Mouse (Mus musculus) CH12.LX (cell line): ENCODE results near the gene Sidt1.

Source experiments
- CTCF ChIP-seq, 2 experiments: IDR thresholded peaks in 1 of 2; conservative IDR thresholded peaks in 1 of 2; 2 replicates each; pipeline ENCODE4 v1.5.1; 2011 to 2012; ENCODE audit warnings: low read depth in 2 of 2, low read length in 2 of 2, improper control_type of control experiment in 1 of 2, inconsistent platforms in 1 of 2, mild to moderate bottlenecking in 1 of 2, moderate library complexity in 1 of 2
- E2F4 ChIP-seq: IDR thresholded peaks from 2 replicates; pipeline ENCODE4 v1.6.1; 2011; ENCODE audit warnings: low read depth, low read length, improper control_type of control experiment; ENCODE audit not compliant: insufficient replicate concordance
- ELF1 ChIP-seq: IDR thresholded peaks from 2 replicates; pipeline ENCODE4 v1.6.1; 2014; ENCODE audit warnings: low read depth, mild to moderate bottlenecking, inconsistent platforms, low read length, improper control_type of control experiment
- EP300 ChIP-seq: IDR thresholded peaks from 2 replicates; pipeline ENCODE4 v1.6.1; 2011; ENCODE audit warnings: low read length, improper control_type of control experiment
- JUND ChIP-seq: conservative IDR thresholded peaks from 2 replicates; pipeline ENCODE4 v1.6.1; 2011; ENCODE audit warnings: low read depth, low read length, improper control_type of control experiment
- MAX ChIP-seq: IDR thresholded peaks from 2 replicates; pipeline ENCODE4 v1.6.1; 2011; ENCODE audit warnings: low read length, improper control_type of control experiment
- POLR2A ChIP-seq: IDR thresholded peaks from 2 replicates; pipeline ENCODE4 v1.6.1; 2011; ENCODE audit warnings: low read depth, mild to moderate bottlenecking, improper control_type of control experiment, low read length
- POLR2AphosphoS2 ChIP-seq: IDR thresholded peaks from 2 replicates; pipeline ENCODE4 v1.6.1; 2011; ENCODE audit warnings: low read depth, low read length, improper control_type of control experiment
- TBP ChIP-seq: conservative IDR thresholded peaks from 2 replicates; pipeline ENCODE4 v1.6.1; 2011; ENCODE audit warnings: low read depth, low read length, improper control_type of control experiment
- TCF12 ChIP-seq: IDR thresholded peaks from 2 replicates; pipeline ENCODE4 v1.6.1; 2014; ENCODE audit warnings: low read depth, mild to moderate bottlenecking, inconsistent platforms, low read length, improper control_type of control experiment
- USF1 ChIP-seq: IDR thresholded peaks from 2 replicates; pipeline ENCODE4 v1.6.1; 2014; ENCODE audit warnings: low read depth, mild to moderate bottlenecking, inconsistent platforms, low read length, improper control_type of control experiment
- ZC3H11A ChIP-seq: IDR thresholded peaks from 2 replicates; pipeline ENCODE4 v1.6.1; 2012; ENCODE audit warnings: low read depth, mild to moderate bottlenecking, inconsistent platforms, low read length, improper control_type of control experiment

DNA sequence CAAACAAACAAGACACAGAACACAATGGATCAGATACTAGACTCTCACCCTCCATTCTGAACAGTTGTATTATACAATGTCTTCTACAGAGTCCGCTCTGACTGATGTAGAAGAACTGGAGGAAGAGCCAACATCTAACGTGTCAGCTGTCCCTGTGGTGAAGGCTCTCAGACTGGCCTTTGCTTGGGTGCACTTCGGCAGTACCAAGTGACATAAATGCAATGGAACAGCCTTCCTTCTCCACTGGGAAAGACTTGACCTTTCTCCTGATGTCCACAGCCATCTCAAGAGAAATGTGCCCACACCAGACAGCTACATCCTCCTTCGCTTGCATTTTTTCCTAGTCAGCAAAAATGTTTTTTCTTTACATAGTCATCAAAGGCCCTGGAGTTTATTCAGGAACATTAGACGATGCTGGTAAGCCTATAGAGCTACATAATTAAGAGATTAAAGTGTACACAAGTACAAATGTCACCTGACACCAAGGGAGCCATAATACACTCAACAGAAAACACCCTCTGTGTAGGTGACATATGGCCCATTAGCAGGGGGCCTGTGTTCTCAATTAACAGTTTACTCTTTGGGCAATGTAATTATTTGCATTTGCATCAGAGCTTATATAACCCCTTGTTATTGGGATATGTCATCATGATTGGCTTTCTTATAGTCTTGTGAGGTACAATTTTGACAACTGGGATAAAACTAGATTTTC is 50.2 kb downstream of the Sidt1 start:
- no peak for TF ChIP-seq E2F4
- no peak for TF ChIP-seq POLR2A
- TF ChIP-seq CTCF (conservative IDR thresholded peaks at IDR 0.05 in 1 of 2, IDR thresholded peaks at IDR 0.05 in 1 of 2; ENCODE audit: low read depth in 2 of 2, low read length in 2 of 2) = no peak
- no peak for TF ChIP-seq TCF12
- TF ChIP-seq ZC3H11A = no peak
- TF ChIP-seq ELF1 = no peak
- no peak for TF ChIP-seq EP300
- TF ChIP-seq USF1 = no peak
- no peak for TF ChIP-seq TBP
- TF ChIP-seq JUND = no peak
- no peak for TF ChIP-seq POLR2AphosphoS2
- no peak for TF ChIP-seq MAX
